Mouse (Mus musculus): ENCODE measurements around the gene Hist1h2br. TPM values are rescaled to one million over a fixed set of nuclear protein-coding genes. Genes with fewer than 3 reads are reported as not detected.
"Not testable (repeated sequence)": the region's sequence is repeated elsewhere in the genome, so short reads cannot be mapped to it uniquely, and the experiment has no call there.

Hist1h2br gene
- total RNA-seq (2022), result 10 to 100 TPM; 26.6 to 44.1 (median 30.3) TPM

- DNase-seq (ENCODE audit: low spot score in 2 of 2), result not testable (repeated sequence)
Measured at GRCm38 (mm10) chr13:21833461-21833860, at the start of gene Hist1h2br, which contains the start of gene Hist1h2ap. Gene Hist1h2br (plus strand): TSS chr13:21833743. Gene Hist1h2ap (minus strand): TSS chr13:21833507.

- DNase-seq (ENCODE audit: low spot score in 2 of 2), result no peak
Measured at GRCm38 (mm10) chr13:21784311-21784710, 49.2 kb upstream of the Hist1h2br start.

GRCm38 (mm10) chr13:21786189-21786898 lies 47.2 kb upstream of the Hist1h2br start:
- DNase-seq (ENCODE audit: low spot score in 2 of 2), result no peak

GRCm38 (mm10) chr13:21786899-21787629 lies 46.5 kb upstream of the Hist1h2br start, which contains the start of the genes Hist1h2an and Hist1h2bp:
Gene Hist1h2an (minus strand): TSS chr13:21787218.
Gene Hist1h2bp (plus strand): TSS chr13:21787461.
- DNase-seq (ENCODE audit: low spot score in 2 of 2), result peak; percentile 88 to 93

GRCm38 (mm10) chr13:21787760-21788593 lies 45.6 kb upstream of the Hist1h2br start:
- DNase-seq (ENCODE audit: low spot score in 2 of 2), result no peak

- DNase-seq (ENCODE audit: low spot score in 2 of 2), result no peak
Measured at GRCm38 (mm10) chr13:21789925-21790324, 43.6 kb upstream of the Hist1h2br start.

- DNase-seq (ENCODE audit: low spot score in 2 of 2), result no peak
Measured at GRCm38 (mm10) chr13:21790601-21791283, 42.8 kb upstream of the Hist1h2br start.

GRCm38 (mm10) chr13:21795584-21795983 lies 38.0 kb upstream of the Hist1h2br start:
- DNase-seq (ENCODE audit: low spot score in 2 of 2), result no peak

GRCm38 (mm10) chr13:21797163-21797562 lies 36.4 kb upstream of the Hist1h2br start:
- DNase-seq (ENCODE audit: low spot score in 2 of 2), result not testable (repeated sequence)

- not testable (repeated sequence) for DNase-seq (ENCODE audit: low spot score in 2 of 2)
Measured at GRCm38 (mm10) chr13:21803058-21803457, 30.5 kb upstream of the Hist1h2br start.

- not testable (repeated sequence) for DNase-seq (ENCODE audit: low spot score in 2 of 2)
Measured at GRCm38 (mm10) chr13:21810073-21810472, 23.5 kb upstream of the Hist1h2br start, which contains the start of the genes Hist1h2bq and Hist1h2ao. Gene Hist1h2bq (minus strand): TSS chr13:21810197. Gene Hist1h2ao (plus strand): TSS chr13:21810465.

GRCm38 (mm10) chr13:21811074-21811473 lies 22.5 kb upstream of the Hist1h2br start:
- not testable (repeated sequence) for DNase-seq (ENCODE audit: low spot score in 2 of 2)

- DNase-seq (ENCODE audit: low spot score in 2 of 2), result peak; percentile 33 to 50
Measured at GRCm38 (mm10) chr13:21811539-21811938, 22.0 kb upstream of the Hist1h2br start, which contains the start of gene Hist1h4m. Gene Hist1h4m (plus strand): TSS chr13:21811746.

- DNase-seq (ENCODE audit: low spot score in 2 of 2), result not testable (repeated sequence)
Measured at GRCm38 (mm10) chr13:21812092-21812491, 21.5 kb upstream of the Hist1h2br start.

- not testable (repeated sequence) for DNase-seq (ENCODE audit: low spot score in 2 of 2)
Measured at GRCm38 (mm10) chr13:21820082-21820890, 13.3 kb upstream of the Hist1h2br start.

- no peak for DNase-seq (ENCODE audit: low spot score in 2 of 2)
Measured at GRCm38 (mm10) chr13:21828511-21828910, 5.0 kb upstream of the Hist1h2br start.

- DNase-seq (ENCODE audit: low spot score in 2 of 2), result no peak
Measured at GRCm38 (mm10) chr13:21830344-21830743, 3.2 kb upstream of the Hist1h2br start.

GRCm38 (mm10) chr13:21831418-21832394 lies 1.8 kb upstream of the Hist1h2br start, which contains the start of gene Hist1h4n:
Gene Hist1h4n (minus strand): TSS chr13:21832196.
- peak; percentile 27 to 38 for DNase-seq (ENCODE audit: low spot score in 2 of 2)

All from layer of hippocampus, adult 8-10 months (tissue).